Mouse (Mus musculus) gastrocnemius, postnatal 25 days (tissue): ENCODE data around the gene Shq1. TPM values are rescaled to one million over a fixed set of nuclear protein-coding genes. Genes with fewer than 3 reads are reported as not detected.

Experiments
- DNase-seq: peaks from one replicate; pipeline ENCODE4 v3.0.0; 2022
- total RNA-seq, 2 experiments: library from RNA; stranded (reverse); gene quantifications; 1 replicate in 1 of 2; 2 replicates in 1 of 2; pipeline ENCODE4 v1.2.3; 2021

Shq1 gene
- total RNA-seq, 2 experiments from 2014 or later = 1.7 to 1.9 TPM

DNA sequence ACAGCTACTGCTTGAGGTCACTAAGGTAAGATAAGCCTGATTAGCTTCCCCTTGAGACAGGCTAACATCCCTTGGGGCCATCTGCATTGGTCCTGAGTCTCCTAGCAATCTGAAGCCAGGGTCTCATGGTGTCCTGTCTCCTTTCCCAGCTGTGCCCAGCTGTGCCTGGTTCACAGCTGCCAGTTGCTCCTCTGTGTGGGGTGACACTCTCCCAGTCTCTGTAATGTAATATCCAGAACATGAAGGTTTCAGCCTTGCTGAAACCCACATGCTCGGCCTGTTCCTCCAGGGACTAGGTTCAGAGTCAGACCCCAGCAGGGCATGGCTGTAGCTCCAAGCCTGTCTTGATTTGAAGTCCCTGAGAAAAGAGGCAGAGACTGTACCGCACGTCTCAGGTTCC is 141.3 kb downstream of the Shq1 start:
- no peak for DNase-seq

DNA sequence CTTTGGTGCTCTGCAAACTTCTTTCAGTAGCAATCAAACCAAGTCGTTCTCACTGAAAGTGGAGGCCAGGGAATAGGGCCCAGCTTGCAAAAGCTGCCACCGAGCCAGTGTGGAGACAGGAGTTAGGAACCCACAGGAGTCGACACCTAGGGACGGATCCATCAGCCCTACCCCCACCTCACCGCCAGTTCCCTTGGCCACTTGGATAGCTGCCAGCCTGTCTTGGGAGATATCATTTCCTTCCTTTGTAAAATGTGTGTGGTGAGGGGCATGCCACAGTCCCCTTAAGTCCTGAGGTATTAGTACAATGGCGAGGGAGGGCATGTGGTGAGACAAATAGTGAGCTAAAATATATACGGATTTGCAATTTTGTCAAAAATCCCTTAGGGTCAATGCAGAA is 142.4 kb downstream of the Shq1 start:
- no peak for DNase-seq

DNA sequence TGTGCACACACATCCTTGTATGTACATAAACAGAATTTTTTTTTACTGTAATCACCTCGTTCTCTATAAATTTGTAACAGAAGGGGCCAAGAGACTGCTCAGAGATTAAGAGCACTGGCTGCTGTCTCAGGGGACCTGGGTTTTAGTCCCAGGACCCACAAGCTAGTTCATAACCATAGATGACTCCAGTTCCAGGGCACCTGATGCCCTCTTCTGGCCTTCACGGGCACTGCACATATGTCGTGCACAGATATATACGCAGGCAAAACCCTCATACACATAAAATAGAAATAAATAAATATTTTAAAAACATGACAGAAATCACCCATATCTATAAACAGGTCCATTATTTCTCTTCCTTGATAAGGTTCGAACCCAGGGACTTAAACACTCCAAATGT is 143.0 kb downstream of the Shq1 start:
- DNase-seq = no peak

DNA sequence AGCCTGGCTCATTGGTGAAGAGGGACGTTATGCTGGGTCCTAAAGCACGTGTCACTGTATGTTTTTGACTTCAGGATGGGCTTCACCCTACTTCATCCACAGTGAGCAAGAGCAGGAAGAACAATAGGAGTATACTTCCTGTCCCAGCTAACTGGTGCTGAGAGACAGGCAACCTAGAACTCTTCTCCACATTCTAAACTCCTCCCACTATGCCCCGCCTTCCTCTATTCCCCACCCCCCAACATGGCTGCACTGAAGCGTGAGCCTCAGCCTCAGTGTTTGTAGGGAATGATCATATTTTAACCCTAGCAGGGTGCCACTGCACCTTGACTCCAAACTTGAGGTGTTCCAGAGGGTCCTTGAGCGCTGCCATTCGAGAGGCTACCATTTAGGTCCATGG is 143.8 kb downstream of the Shq1 start:
- no peak for DNase-seq

DNA sequence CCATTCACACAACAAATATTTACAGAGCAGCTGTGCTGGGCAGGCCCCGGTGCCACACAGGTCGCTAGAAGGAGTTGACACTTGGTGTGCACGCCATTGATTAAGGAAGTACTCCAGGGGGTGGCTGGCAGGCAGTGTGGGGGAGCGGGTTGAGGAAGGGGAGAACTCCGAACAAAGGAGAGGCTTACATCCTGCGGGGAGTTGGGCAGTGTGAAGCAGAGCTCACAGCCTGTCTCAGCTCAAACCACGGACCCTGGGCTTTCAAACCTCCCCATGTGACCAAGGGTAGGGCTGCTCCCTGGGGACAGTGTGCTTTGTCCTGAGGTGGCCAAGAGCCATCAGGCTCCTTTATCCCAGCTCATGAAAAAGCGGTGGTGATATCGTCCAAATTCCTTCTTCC is 144.9 kb downstream of the Shq1 start:
- DNase-seq = no peak

DNA sequence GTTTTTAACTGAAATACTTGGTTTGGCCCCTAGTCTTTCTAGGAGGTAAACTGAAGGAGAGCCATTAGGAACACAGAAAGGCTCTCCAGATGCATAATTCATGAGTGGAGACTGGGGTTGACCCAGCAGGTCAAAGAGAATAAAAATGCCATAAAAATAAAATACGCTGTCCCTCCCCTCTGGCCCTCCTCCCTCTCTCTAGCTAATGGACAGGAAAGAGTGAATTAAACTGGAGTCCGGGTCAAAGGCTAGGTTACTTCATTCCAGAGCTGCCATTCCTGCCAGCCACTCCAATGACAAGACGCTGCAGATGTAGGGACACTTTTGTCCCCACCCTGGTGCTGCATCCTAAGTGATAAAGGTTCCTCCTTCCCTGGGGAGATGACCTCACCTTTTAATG is 145.5 kb downstream of the Shq1 start:
- no peak for DNase-seq

DNA sequence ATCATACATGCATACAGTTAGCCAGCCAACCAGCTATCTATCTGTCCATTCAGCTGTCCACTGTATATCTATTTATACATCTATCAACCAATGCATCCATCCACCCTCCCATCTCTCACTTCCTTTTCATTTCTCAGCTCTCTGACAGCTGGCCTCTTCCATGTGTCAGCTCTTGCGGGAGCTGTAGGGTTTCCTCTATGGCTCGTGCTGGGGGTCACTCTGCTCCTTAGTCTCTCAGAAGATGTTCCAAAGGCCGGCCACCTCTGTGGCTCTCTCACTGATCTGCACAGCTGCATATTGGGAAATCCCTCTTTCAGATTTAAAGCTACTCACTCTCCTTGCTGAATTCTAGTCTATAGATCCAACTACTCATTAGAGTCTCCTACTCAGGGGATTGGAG is 148.5 kb downstream of the Shq1 start:
- DNase-seq = no peak

DNA sequence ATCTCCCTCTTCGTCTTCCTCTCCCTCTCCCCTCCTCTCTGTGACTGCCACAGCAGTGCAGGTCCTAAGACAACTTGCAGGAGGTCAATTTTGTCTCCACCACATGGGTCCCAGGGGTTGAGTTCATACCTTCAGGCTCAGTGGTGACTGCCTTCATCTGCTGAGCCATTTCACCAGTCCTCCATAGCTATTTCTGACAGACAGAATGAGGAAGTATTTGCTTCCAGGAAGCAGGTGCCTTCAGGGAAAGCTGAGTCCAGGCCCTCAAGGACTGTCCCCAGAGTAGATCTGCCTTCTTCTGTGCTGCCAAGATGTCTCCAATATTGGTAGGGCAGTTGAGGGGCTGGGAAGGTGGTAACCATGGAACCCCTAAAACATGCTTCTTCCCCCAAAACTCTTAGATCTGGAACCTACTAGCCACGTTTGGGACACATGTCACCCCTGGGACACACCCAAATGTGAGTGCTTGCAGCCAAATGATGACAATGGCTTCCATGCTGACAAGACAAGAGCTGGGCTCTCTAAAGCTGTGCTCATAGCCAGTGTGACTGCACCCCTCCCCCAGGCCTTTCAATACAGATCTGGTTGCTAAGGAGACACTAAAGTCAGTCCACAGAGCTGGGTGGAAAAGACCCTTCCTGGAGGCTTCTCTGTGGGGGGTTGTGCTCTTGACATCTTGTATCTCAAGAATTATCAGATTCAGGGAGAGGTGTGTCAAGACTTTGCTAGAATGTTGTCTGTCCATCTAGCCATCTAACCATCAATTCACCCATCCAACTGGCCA is 149.2 kb downstream of the Shq1 start:
- no peak for DNase-seq

DNA sequence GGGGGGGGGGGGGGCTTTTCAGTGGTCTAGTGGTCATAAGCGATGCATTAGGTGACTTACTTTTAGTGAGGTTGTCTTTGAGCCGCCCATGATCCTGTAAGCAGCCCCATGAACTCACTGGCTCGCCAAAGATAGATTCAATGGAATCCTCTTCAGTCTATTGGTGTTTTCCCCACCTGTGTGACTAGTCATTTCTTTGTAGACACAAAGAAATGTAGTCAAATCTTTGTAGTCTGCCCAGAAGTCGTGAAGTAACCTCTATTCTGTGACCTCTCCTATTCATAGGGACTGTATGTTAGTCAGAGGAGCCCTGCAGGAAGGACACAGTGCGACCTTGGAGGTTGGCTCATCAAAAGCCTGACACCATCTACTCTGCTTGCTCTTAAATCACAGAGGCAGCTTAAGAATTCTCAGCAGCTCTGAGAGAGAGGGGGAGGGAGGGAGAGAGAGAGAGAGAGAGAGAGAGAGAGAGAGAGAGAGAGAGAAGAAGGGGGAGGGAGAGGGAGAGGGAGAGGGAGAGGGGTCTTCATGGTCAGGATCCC is 150.3 kb downstream of the Shq1 start:
- DNase-seq = no peak

DNA sequence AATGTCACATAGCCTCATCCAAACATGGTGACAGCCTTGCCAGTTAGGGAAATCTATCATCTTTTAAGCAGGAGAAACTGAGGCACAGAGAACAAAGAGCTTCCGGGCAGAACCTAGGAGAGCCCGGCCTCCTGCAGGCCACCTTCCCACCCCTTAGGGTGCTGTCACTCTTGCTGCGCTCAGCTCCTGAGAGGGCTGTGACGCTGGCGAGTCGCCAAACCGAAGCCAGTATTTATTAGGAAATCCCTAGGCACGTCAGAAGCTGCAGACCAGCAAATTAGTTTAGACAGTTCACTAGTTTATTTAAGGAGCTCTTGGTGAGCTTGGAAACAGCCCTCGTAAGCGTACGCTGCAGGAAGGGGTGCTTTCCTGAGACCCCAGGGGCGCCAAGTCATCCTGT is 151.1 kb downstream of the Shq1 start:
- no peak for DNase-seq

Other genes with a start within 250 kb of the Shq1 start
- 1 to 10 TPM in 1 of 2 experiments, under 1 TPM in 1; 0.92 to 2.4 TPM for gene Gxylt2, start 33.6 kb upstream of the Shq1 start, total RNA-seq
- 10 to 100 TPM; 38.7 to 47.7 TPM for gene Ppp4r2, start 162.5 kb upstream of the Shq1 start, total RNA-seq